29 mouse cellular contexts compared by ENCODE assay signal in the genomic region with DNA sequence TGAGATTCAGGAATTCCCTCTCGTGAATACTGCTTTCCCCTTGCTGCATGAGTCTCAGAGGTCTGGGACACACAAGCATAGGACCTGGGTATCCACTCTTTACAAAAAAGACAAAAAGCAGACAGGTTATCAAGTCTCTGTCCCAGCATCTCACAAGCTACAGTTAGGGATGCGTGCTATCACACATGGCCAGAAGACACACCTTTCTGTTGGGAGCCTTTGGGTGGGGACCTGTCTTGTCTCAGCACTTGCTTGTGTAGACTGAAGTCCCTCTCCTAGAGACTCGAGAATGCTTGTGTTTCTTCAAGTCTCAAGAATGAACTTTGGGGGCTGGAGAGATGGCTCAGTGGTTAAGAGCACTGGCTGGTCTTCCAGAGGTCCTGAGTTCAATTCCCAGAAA. TPM values are rescaled to one million over a fixed set of nuclear protein-coding genes. Genes with fewer than 3 reads are reported as not detected.
DNase-seq lines count a peak whose midpoint lies in the region; ATAC-seq and TF ChIP-seq lines count a peak whose summit lies in the region.
"Had no signal": no experiment of that assay in that cellular context is flagged by ENCODE, and none has a peak within 500 bp of the region (broad histone marks: within the 10 kb centered on the region; RNA-seq: fewer than 3 reads in every experiment).

No protein-coding gene starts in this region.

- TF ChIP-seq EP300 in lung, postnatal 0 days (IDR thresholded peaks at IDR 0.05): no peak

- TF ChIP-seq CTCF in lung, postnatal 0 days (IDR thresholded peaks at IDR 0.05): no peak

- no peak overlapping the region for H3K4me3 ChIP-seq in hindbrain, embryonic 15.5 days
- H3K4me3 ChIP-seq in hindbrain, embryonic 16.5 days (ENCODE audit: low read length): no peak overlapping the region
- H3K4me3 ChIP-seq in neural tube, embryonic 13.5 days: no peak overlapping the region
- no peak overlapping the region for H3K4me3 ChIP-seq in liver, embryonic 12.5 days
- H3K4me3 ChIP-seq in lung, postnatal 0 days (ENCODE audit: low read depth, low read length): no peak overlapping the region
- H3K4me3 ChIP-seq: erythroblast, embryonic 14.5 days; limb, embryonic 12.5 days; liver, embryonic 15.5 days; megakaryocyte, embryonic 14.5 days; midbrain, embryonic 12.5 days had no signal

- no peaks in the 10 kb centered on the region; the same call in 1 of the 2 replicates for H3K27me3 ChIP-seq in hindbrain, embryonic 15.5 days
- no peaks in the 10 kb centered on the region for H3K27me3 ChIP-seq in hindbrain, embryonic 16.5 days (replicated peaks; ENCODE audit: control insufficient read depth, insufficient read depth, low read length)
- peaks cover 11% of the 10 kb centered on the region for H3K27me3 ChIP-seq in neural tube, embryonic 13.5 days
- H3K27me3 ChIP-seq in liver, embryonic 12.5 days (replicated peaks): no peaks in the 10 kb centered on the region
- no peaks in the 10 kb centered on the region for H3K27me3 ChIP-seq in lung, postnatal 0 days (replicated peaks; ENCODE audit: insufficient read depth, low read length)
- H3K27me3 ChIP-seq: liver, embryonic 15.5 days had no signal

- peak overlapping the region; percentile 39; the same call in 1 of the 2 replicates for H3K27ac ChIP-seq in hindbrain, embryonic 15.5 days (replicated peaks)
- H3K27ac ChIP-seq in hindbrain, embryonic 16.5 days (ENCODE audit: low read depth, low read length): no peak overlapping the region
- peak overlapping the region; percentile 52; the same call in 1 of the 2 replicates for H3K27ac ChIP-seq in neural tube, embryonic 13.5 days (replicated peaks)
- H3K27ac ChIP-seq in liver, embryonic 12.5 days: 0 out of 2 replicates have a peak overlapping the region, but pooled peaks have one; percentile 10
- H3K27ac ChIP-seq in lung, postnatal 0 days (ENCODE audit: low read length): no peak overlapping the region
- H3K27ac ChIP-seq: kidney, postnatal 0 days; limb, embryonic 12.5 days; liver, embryonic 15.5 days; midbrain, embryonic 12.5 days had no signal

- no peak for DNase-seq in neural tube, embryonic 10.5 days (ENCODE audit: extremely low spot score, low spot score)
- no peak for DNase-seq in urinary bladder, postnatal 14 days (ENCODE audit: low spot score)
- no peak for DNase-seq in lung, postnatal 0 days (ENCODE audit: low spot score)
- DNase-seq: adrenal gland, postnatal 25 days; cerebellum, adult 18-20 months; gastrocnemius, postnatal 10 days; heart, postnatal 36 days; kidney, adult 8-10 months; kidney, postnatal 4 days; lung, postnatal 4 days; right cerebral cortex, adult 18-20 months; spleen, adult 18-20 months; thymus, postnatal 4 days had no signal

- H3K9ac ChIP-seq in hindbrain, embryonic 15.5 days: no peak overlapping the region
- H3K9ac ChIP-seq in hindbrain, embryonic 16.5 days (ENCODE audit: low read depth, low read length): no peak overlapping the region
- H3K9ac ChIP-seq in neural tube, embryonic 13.5 days: no peak overlapping the region
- H3K9ac ChIP-seq in liver, embryonic 12.5 days: no peak overlapping the region
- no peak overlapping the region for H3K9ac ChIP-seq in lung, postnatal 0 days (replicated peaks; ENCODE audit: low read depth)
- H3K9ac ChIP-seq: limb, embryonic 12.5 days; liver, embryonic 15.5 days; midbrain, embryonic 12.5 days had no signal

- H3K36me3 ChIP-seq in hindbrain, embryonic 15.5 days: no peaks in the 10 kb centered on the region
- no peaks in the 10 kb centered on the region for H3K36me3 ChIP-seq in hindbrain, embryonic 16.5 days (ENCODE audit: control insufficient read depth, insufficient read depth, low read length)
- H3K36me3 ChIP-seq in neural tube, embryonic 13.5 days: no peaks in the 10 kb centered on the region
- H3K36me3 ChIP-seq in liver, embryonic 12.5 days: no peaks in the 10 kb centered on the region
- H3K36me3 ChIP-seq in lung, postnatal 0 days (ENCODE audit: insufficient read depth, low read length): no peaks in the 10 kb centered on the region
- H3K36me3 ChIP-seq: limb, embryonic 12.5 days; liver, embryonic 15.5 days; midbrain, embryonic 12.5 days had no signal

- H3K4me1 ChIP-seq in hindbrain, embryonic 15.5 days (replicated peaks): peaks cover 4% of the 10 kb centered on the region
- peaks cover 3% of the 10 kb centered on the region for H3K4me1 ChIP-seq in hindbrain, embryonic 16.5 days (ENCODE audit: control insufficient read depth, insufficient read depth, low read depth, low read length)
- peaks cover 3% of the 10 kb centered on the region for H3K4me1 ChIP-seq in neural tube, embryonic 13.5 days (replicated peaks)
- peaks cover 55% of the 10 kb centered on the region for H3K4me1 ChIP-seq in liver, embryonic 12.5 days
- peaks cover 7% of the 10 kb centered on the region for H3K4me1 ChIP-seq in lung, postnatal 0 days (ENCODE audit: insufficient read depth, low read depth, low read length)

- no peak overlapping the region for H3K4me2 ChIP-seq in hindbrain, embryonic 15.5 days
- no peak overlapping the region for H3K4me2 ChIP-seq in hindbrain, embryonic 16.5 days (ENCODE audit: low read length)
- no peak overlapping the region for H3K4me2 ChIP-seq in neural tube, embryonic 13.5 days
- H3K4me2 ChIP-seq in liver, embryonic 12.5 days: no peak overlapping the region
- H3K4me2 ChIP-seq in lung, postnatal 0 days (replicated peaks; ENCODE audit: low read depth, low read length): no peak overlapping the region
- H3K4me2 ChIP-seq: limb, embryonic 12.5 days; liver, embryonic 15.5 days; midbrain, embryonic 12.5 days had no signal

- WGBS in hindbrain, embryonic 15.5 days: 71% methylated on average over 3 of the region's 3 CpGs
- WGBS in hindbrain, embryonic 16.5 days: 72% methylated on average over 3 of the region's 3 CpGs
- WGBS in neural tube, embryonic 13.5 days: 67% methylated on average over 3 of the region's 3 CpGs
- WGBS in liver, embryonic 12.5 days (ENCODE audit: insufficient replicate concordance): 52% methylated on average over 3 of the region's 3 CpGs
- 65% methylated on average over 3 of the region's 3 CpGs for WGBS in lung, postnatal 0 days

- ATAC-seq in hindbrain, embryonic 15.5 days (ENCODE audit: low FRiP score, low read depth): no peak
- no peak for ATAC-seq in hindbrain, embryonic 16.5 days
- no peak for ATAC-seq in neural tube, embryonic 13.5 days (ENCODE audit: low read depth)
- ATAC-seq in liver, embryonic 12.5 days: peak; percentile 50; the same call in 1 of the 2 replicates
- ATAC-seq in lung, postnatal 0 days: no peak
- ATAC-seq: intestine, embryonic 16.5 days had no signal

- H3K9me3 ChIP-seq in hindbrain, embryonic 15.5 days: no peaks in the 10 kb centered on the region
- H3K9me3 ChIP-seq in hindbrain, embryonic 16.5 days (ENCODE audit: control insufficient read depth, low read length): no peaks in the 10 kb centered on the region
- no peaks in the 10 kb centered on the region for H3K9me3 ChIP-seq in neural tube, embryonic 13.5 days
- H3K9me3 ChIP-seq in liver, embryonic 12.5 days (replicated peaks): no peaks in the 10 kb centered on the region
- no peaks in the 10 kb centered on the region for H3K9me3 ChIP-seq in lung, postnatal 0 days (ENCODE audit: low read length)
- H3K9me3 ChIP-seq: limb, embryonic 12.5 days; liver, embryonic 15.5 days; megakaryocyte, embryonic 14.5 days; midbrain, embryonic 12.5 days had no signal

RNA-seq across cellular contexts. Expression of a gene that starts 5.3 kb away (rescaled TPM):
- polyA plus RNA-seq in hindbrain, embryonic 15.5 days (2015; fragmentation: Nextera tagmentation; extraction: Ambion mirVana): 52.9 and 59.2 TPM in 2 replicates
- polyA plus RNA-seq in hindbrain, embryonic 16.5 days (2015; fragmentation: Nextera tagmentation; extraction: Ambion mirVana): 44.9 and 57.8 TPM in 2 replicates
- 38.7 and 38.9 TPM in 2 replicates for polyA plus RNA-seq in neural tube, embryonic 13.5 days (2015; fragmentation: Nextera tagmentation; extraction: Ambion mirVana)
- 52.6 and 58.9 TPM in 2 replicates for polyA plus RNA-seq in liver, embryonic 12.5 days (2016; fragmentation: Nextera tagmentation; extraction: Ambion mirVana)
- polyA plus RNA-seq in lung, postnatal 0 days (2015; fragmentation: Nextera tagmentation; extraction: Ambion mirVana): 4.3 and 7.5 TPM in 2 replicates

RNA-seq across cellular contexts. Expression of a gene that starts 31.9 kb away (rescaled TPM):
- 0.36 and 0.63 TPM in 2 replicates for polyA plus RNA-seq in hindbrain, embryonic 15.5 days (2015; fragmentation: Nextera tagmentation; extraction: Ambion mirVana)
- polyA plus RNA-seq in hindbrain, embryonic 16.5 days (2015; fragmentation: Nextera tagmentation; extraction: Ambion mirVana): 0.25 and 0.40 TPM in 2 replicates
- polyA plus RNA-seq in neural tube, embryonic 13.5 days (2015; fragmentation: Nextera tagmentation; extraction: Ambion mirVana): 0.23 and 0.31 TPM in 2 replicates
- polyA plus RNA-seq in liver, embryonic 12.5 days (2016; fragmentation: Nextera tagmentation; extraction: Ambion mirVana): 0.69 and 0.85 TPM in 2 replicates
- polyA plus RNA-seq in lung, postnatal 0 days (2015; fragmentation: Nextera tagmentation; extraction: Ambion mirVana): 0.37 and 0.61 TPM in 2 replicates
- polyA plus RNA-seq: embryonic facial prominence, embryonic 14.5 days; forebrain, embryonic 11.5 days; gonadal fat pad, adult 2 months; heart, embryonic 14.5 days; lung, embryonic 16.5 days had no signal

RNA-seq across cellular contexts. Expression of a gene that starts 36.7 kb away (rescaled TPM):
- 53.9 and 59.1 TPM in 2 replicates for polyA plus RNA-seq in hindbrain, embryonic 15.5 days (2015; fragmentation: Nextera tagmentation; extraction: Ambion mirVana)
- 49.9 and 54.9 TPM in 2 replicates for polyA plus RNA-seq in hindbrain, embryonic 16.5 days (2015; fragmentation: Nextera tagmentation; extraction: Ambion mirVana)
- polyA plus RNA-seq in neural tube, embryonic 13.5 days (2015; fragmentation: Nextera tagmentation; extraction: Ambion mirVana): 59.9 and 60.1 TPM in 2 replicates
- 22.4 and 25.4 TPM in 2 replicates for polyA plus RNA-seq in liver, embryonic 12.5 days (2016; fragmentation: Nextera tagmentation; extraction: Ambion mirVana)
- 17.1 and 30.7 TPM in 2 replicates for polyA plus RNA-seq in lung, postnatal 0 days (2015; fragmentation: Nextera tagmentation; extraction: Ambion mirVana)

Comparison
In these comparisons a context has a peak if more than half of its experiments do, and no peak if none do; other contexts are left out.
1. H3K27ac ChIP-seq: peak in hindbrain, embryonic 15.5 days (single experiment), neural tube, embryonic 13.5 days (single experiment) and liver, embryonic 12.5 days (single experiment); none in hindbrain, embryonic 16.5 days (single experiment) and lung, postnatal 0 days (single experiment).